Mouse (Mus musculus): ENCODE data around the gene Olfr325. TPM values are rescaled to one million over a fixed set of nuclear protein-coding genes. Genes with fewer than 3 reads are reported as not detected.

Gene Olfr325
- polyA plus RNA-seq, 1 experiment from 2014 or later: not detected

Other genes with a start within 250 kb of the Olfr325 start
- gene Zfp672, start 247.4 kb upstream of the Olfr325 start, polyA plus RNA-seq (2015; fragmentation: Nextera tagmentation; extraction: Ambion mirVana): 37.8 and 42.6 TPM in 2 replicates
- 30.7 and 30.8 TPM in 2 replicates for gene Sh3bp5l, start 247.0 kb upstream of the Olfr325 start, polyA plus RNA-seq (2015; fragmentation: Nextera tagmentation; extraction: Ambion mirVana)
- gene Lypd8, start 198.7 kb upstream of the Olfr325 start, polyA plus RNA-seq (2015; fragmentation: Nextera tagmentation; extraction: Ambion mirVana): 237 and 326 TPM in 2 replicates
- gene 1810065E05Rik, start 156.6 kb upstream of the Olfr325 start, polyA plus RNA-seq (2015; fragmentation: Nextera tagmentation; extraction: Ambion mirVana): 0.19 and 0.24 TPM in 2 replicates
- gene Gm12253, start 145.2 kb upstream of the Olfr325 start, polyA plus RNA-seq (2015; fragmentation: Nextera tagmentation; extraction: Ambion mirVana): not detected in 2 replicates
- not detected in 2 replicates for gene Lypd9, start 124.8 kb upstream of the Olfr325 start, polyA plus RNA-seq (2015; fragmentation: Nextera tagmentation; extraction: Ambion mirVana)
- not detected in 2 replicates for gene Olfr30, start 115.5 kb upstream of the Olfr325 start, polyA plus RNA-seq (2015; fragmentation: Nextera tagmentation; extraction: Ambion mirVana)
- gene Olfr332, start 85.2 kb upstream of the Olfr325 start, polyA plus RNA-seq (2015; fragmentation: Nextera tagmentation; extraction: Ambion mirVana): not detected in 2 replicates
- not detected in 2 replicates for gene Olfr331, start 75.2 kb upstream of the Olfr325 start, polyA plus RNA-seq (2015; fragmentation: Nextera tagmentation; extraction: Ambion mirVana)
- gene Olfr330, start 42.9 kb upstream of the Olfr325 start, polyA plus RNA-seq (2015; fragmentation: Nextera tagmentation; extraction: Ambion mirVana): not detected in 2 replicates
- gene Olfr329-ps, start 31.3 kb upstream of the Olfr325 start, polyA plus RNA-seq (2015; fragmentation: Nextera tagmentation; extraction: Ambion mirVana): not detected in 2 replicates
- 0.06 TPM in 1 of 2 replicates, not detected in the other for gene Olfr328, start 22.1 kb upstream of the Olfr325 start, polyA plus RNA-seq (2015; fragmentation: Nextera tagmentation; extraction: Ambion mirVana)
- not detected in 2 replicates for gene Olfr224, start 7.2 kb upstream of the Olfr325 start, polyA plus RNA-seq (2015; fragmentation: Nextera tagmentation; extraction: Ambion mirVana)
- not detected in 2 replicates for gene Olfr324, start 17.4 kb downstream of the Olfr325 start, polyA plus RNA-seq (2015; fragmentation: Nextera tagmentation; extraction: Ambion mirVana)
- 0.84 and 2.3 TPM in 2 replicates for gene 2210407C18Rik, start 38.3 kb downstream of the Olfr325 start, polyA plus RNA-seq (2015; fragmentation: Nextera tagmentation; extraction: Ambion mirVana)
- gene Olfr323, start 52.8 kb downstream of the Olfr325 start, polyA plus RNA-seq (2015; fragmentation: Nextera tagmentation; extraction: Ambion mirVana): not detected in 2 replicates
- 0.45 and 1.2 TPM in 2 replicates for gene Trim58, start 62.7 kb downstream of the Olfr325 start, polyA plus RNA-seq (2015; fragmentation: Nextera tagmentation; extraction: Ambion mirVana)
- not detected in 2 replicates for gene Olfr322, start 81.1 kb downstream of the Olfr325 start, polyA plus RNA-seq (2015; fragmentation: Nextera tagmentation; extraction: Ambion mirVana)
- not detected in 2 replicates for gene Olfr320, start 103.4 kb downstream of the Olfr325 start, polyA plus RNA-seq (2015; fragmentation: Nextera tagmentation; extraction: Ambion mirVana)
- not detected in 2 replicates for gene Olfr319, start 121.4 kb downstream of the Olfr325 start, polyA plus RNA-seq (2015; fragmentation: Nextera tagmentation; extraction: Ambion mirVana)
- not detected in 2 replicates for gene Olfr318, start 146.3 kb downstream of the Olfr325 start, polyA plus RNA-seq (2015; fragmentation: Nextera tagmentation; extraction: Ambion mirVana)
- gene Olfr317, start 161.5 kb downstream of the Olfr325 start, polyA plus RNA-seq (2015; fragmentation: Nextera tagmentation; extraction: Ambion mirVana): not detected in 2 replicates
- gene Olfr316, start 175.0 kb downstream of the Olfr325 start, polyA plus RNA-seq (2015; fragmentation: Nextera tagmentation; extraction: Ambion mirVana): not detected in 2 replicates
- not detected in 2 replicates for gene Olfr315, start 195.5 kb downstream of the Olfr325 start, polyA plus RNA-seq (2015; fragmentation: Nextera tagmentation; extraction: Ambion mirVana)
- not detected in 2 replicates for gene Olfr314, start 205.2 kb downstream of the Olfr325 start, polyA plus RNA-seq (2015; fragmentation: Nextera tagmentation; extraction: Ambion mirVana)
- gene Fam183b, start 224.2 kb downstream of the Olfr325 start, polyA plus RNA-seq (2015; fragmentation: Nextera tagmentation; extraction: Ambion mirVana): 9.6 and 14.0 TPM in 2 replicates
- gene Olfr313, start 237.3 kb downstream of the Olfr325 start, polyA plus RNA-seq (2015; fragmentation: Nextera tagmentation; extraction: Ambion mirVana): not detected in 2 replicates

Data from stomach, embryonic 15.5 days (tissue).